Mouse (Mus musculus) brain, embryonic 14.5 days (tissue): ENCODE measurements around the gene Adap1.

Experiments used
- CTCF ChIP-seq: fragments of 200-500 bp; IDR thresholded peaks from 2 replicates; pipeline ENCODE4 v1.5.1; 2012; ENCODE audit warnings: inconsistent platforms, mild to moderate bottlenecking, moderate library complexity, borderline replicate concordance; ENCODE audit not compliant: insufficient read depth, insufficient read length; ENCODE audit errors: extremely low read depth
- POLR2A ChIP-seq: fragments of 200-500 bp; IDR thresholded peaks from 2 replicates; pipeline ENCODE4 v1.6.1; 2012; ENCODE audit warnings: mild to moderate bottlenecking, inconsistent platforms, borderline replicate concordance; ENCODE audit not compliant: poor library complexity, insufficient read depth, insufficient read length, severe bottlenecking; ENCODE audit errors: extremely low read depth

DNA sequence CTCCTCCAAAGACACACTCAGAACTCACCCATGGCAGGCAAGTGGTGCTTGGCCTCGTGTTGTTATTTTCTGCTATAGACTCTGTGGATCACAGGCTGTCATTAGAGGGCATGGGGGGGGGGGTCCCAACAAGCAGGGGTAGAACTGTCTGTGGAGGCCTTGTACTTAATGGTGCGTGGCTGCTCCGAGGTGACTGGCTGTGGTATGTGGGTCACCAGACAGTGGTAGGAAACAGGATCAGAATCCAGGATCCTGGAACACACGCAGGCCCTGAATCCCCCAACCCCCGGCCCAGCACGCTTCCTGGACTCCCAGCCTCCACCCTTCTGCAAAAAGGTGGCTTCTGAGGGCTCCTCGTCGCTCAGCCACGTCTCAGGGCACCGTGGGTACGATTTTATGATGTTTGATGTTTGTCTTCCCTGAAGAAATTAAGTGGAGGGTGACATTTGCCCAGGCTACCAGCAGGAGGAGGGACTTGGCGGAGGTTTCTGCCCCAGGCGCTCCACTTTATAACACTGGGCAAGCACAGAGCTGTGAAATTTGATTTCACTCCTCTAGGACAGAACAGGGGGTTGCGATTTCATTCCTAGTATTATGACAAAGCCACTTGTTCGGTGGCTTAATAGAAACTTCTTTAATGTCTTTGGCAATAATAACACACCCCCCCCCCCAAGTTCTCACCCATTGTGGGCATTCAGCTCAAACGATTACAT is 8.0 kb upstream of the Adap1 start:
- TF ChIP-seq CTCF (no peak), POLR2A (no peak)
